Mouse (Mus musculus) spleen, adult 2 months (tissue): ENCODE measurements around the gene Racgap1. TPM values are rescaled to one million over a fixed set of nuclear protein-coding genes. Genes with fewer than 3 reads are reported as not detected.

Source experiments
- DNase-seq, 2 experiments: peaks; one replicate each; pipeline versions ENCODE4 v3.0.0 to v3.0.0-alpha.2; 2012 to 2021; ENCODE audit warnings: low spot score in 2 of 2, low read depth in 1 of 2
- H3K27ac ChIP-seq: fragments of 200-500 bp; 2 replicates; pipeline ENCODE4 v1.5.1; 2012; ENCODE audit warnings: low read length, inconsistent platforms; ENCODE audit not compliant: insufficient read depth
- H3K27me3 ChIP-seq: fragments of 200-500 bp; 2 replicates; pipeline ENCODE4 v1.6.1; 2012; ENCODE audit warnings: mild to moderate bottlenecking, moderate library complexity, low read length, inconsistent platforms; ENCODE audit not compliant: control insufficient read depth, insufficient read depth
- H3K36me3 ChIP-seq: fragments of 200-500 bp; 2 replicates; pipeline ENCODE4 v1.6.1; 2012; ENCODE audit warnings: mild to moderate bottlenecking, low read length, inconsistent platforms; ENCODE audit not compliant: control insufficient read depth, insufficient read depth
- H3K4me1 ChIP-seq: fragments of 200-500 bp; 2 replicates; pipeline ENCODE4 v1.6.1; 2011; ENCODE audit warnings: inconsistent platforms; ENCODE audit not compliant: control insufficient read depth, insufficient read depth, insufficient read length
- H3K4me3 ChIP-seq: fragments of 200-500 bp; 2 replicates; pipeline ENCODE4 v1.5.1; 2011; ENCODE audit warnings: mild to moderate bottlenecking, inconsistent platforms; ENCODE audit not compliant: insufficient read depth, insufficient read length; ENCODE audit errors: extremely low read depth
- CTCF ChIP-seq: fragments of 200-500 bp; IDR thresholded peaks from 2 replicates; pipeline ENCODE4 v1.5.1; 2011; ENCODE audit warnings: mild to moderate bottlenecking, inconsistent platforms; ENCODE audit not compliant: insufficient read depth, insufficient read length, insufficient replicate concordance; ENCODE audit errors: extremely low read depth
- POLR2A ChIP-seq: fragments of 200-500 bp; IDR thresholded peaks from 2 replicates; pipeline ENCODE4 v1.6.1; 2011; ENCODE audit warnings: low read depth, low read length, inconsistent platforms
- WGBS: fragments of 180-500 bp; shearing (Covaris S2); methylation state at CpG from one replicate; pipeline ENCODE4 v1.1.7; 2018; 5-methylcytosine and 5-hydroxymethylcytosine counted together
- polyA plus RNA-seq: library from polyadenylated mRNA; depleted of rRNA; stranded (reverse); fragments of >200 nt; gene quantifications from 2 replicates; pipeline ENCODE4 v1.2.3, GENCODE M21; 2012

Racgap1 gene
- polyA plus RNA-seq, 1 experiment = 12.7 TPM

GRCm38 (mm10) chr15:99674866-99675265 is 23.4 kb upstream of the Racgap1 start:
- 82% methylated on average over 3 of the region's 3 CpGs for WGBS
- Histone ChIP-seq H3K36me3 (no peaks in the 10 kb centered on the region), H3K4me1 (0 out of 2 replicates have a peak, but pooled peaks cover 7% of the 10 kb centered on the region), H3K4me3 (no peak overlapping the region), H3K27ac (no peak overlapping the region), H3K27me3 (peaks cover 11% of the 10 kb centered on the region)
- no peak for TF ChIP-seq CTCF
- no peak for TF ChIP-seq POLR2A
- no peak for DNase-seq

DNA sequence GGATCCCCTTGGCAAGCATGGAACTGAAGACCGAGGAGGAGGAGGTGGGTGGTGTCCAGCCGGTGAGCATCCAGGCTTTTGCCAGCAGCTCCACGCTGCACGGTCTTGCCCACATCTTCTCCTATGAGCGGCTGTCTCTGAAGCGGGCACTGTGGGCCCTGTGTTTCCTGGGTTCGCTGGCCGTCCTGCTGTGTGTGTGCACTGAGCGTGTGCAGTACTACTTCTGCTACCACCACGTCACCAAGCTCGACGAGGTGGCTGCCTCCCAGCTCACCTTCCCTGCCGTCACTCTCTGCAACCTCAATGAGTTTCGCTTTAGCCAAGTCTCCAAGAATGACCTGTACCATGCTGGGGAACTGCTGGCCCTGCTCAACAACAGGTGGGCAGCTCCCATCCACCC is 20.3 kb upstream of the Racgap1 start:
- TF ChIP-seq CTCF (no peak), POLR2A (no peak)
- DNase-seq = no peak
- no peaks in the 10 kb centered on the region for H3K36me3 ChIP-seq
- 48% methylated on average over 14 of the region's 14 CpGs for WGBS
- H3K4me1 ChIP-seq = 0 out of 2 replicates have a peak, but pooled peaks cover 7% of the 10 kb centered on the region
- H3K27me3 ChIP-seq = peaks cover 11% of the 10 kb centered on the region
- no peak overlapping the region for H3K27ac ChIP-seq
- no peak overlapping the region for H3K4me3 ChIP-seq

GRCm38 (mm10) chr15:99670964-99671670 is 19.7 kb upstream of the Racgap1 start:
- Histone ChIP-seq H3K4me3 (no peak overlapping the region), H3K27ac (no peak overlapping the region), H3K27me3 (peaks cover 11% of the 10 kb centered on the region), H3K4me1 (0 out of 2 replicates have a peak, but pooled peaks cover 7% of the 10 kb centered on the region), H3K36me3 (no peaks in the 10 kb centered on the region)
- 13% methylated on average over 14 of the region's 17 CpGs for WGBS
- TF ChIP-seq CTCF (no peak), POLR2A (no peak)
- no peak for DNase-seq

DNA sequence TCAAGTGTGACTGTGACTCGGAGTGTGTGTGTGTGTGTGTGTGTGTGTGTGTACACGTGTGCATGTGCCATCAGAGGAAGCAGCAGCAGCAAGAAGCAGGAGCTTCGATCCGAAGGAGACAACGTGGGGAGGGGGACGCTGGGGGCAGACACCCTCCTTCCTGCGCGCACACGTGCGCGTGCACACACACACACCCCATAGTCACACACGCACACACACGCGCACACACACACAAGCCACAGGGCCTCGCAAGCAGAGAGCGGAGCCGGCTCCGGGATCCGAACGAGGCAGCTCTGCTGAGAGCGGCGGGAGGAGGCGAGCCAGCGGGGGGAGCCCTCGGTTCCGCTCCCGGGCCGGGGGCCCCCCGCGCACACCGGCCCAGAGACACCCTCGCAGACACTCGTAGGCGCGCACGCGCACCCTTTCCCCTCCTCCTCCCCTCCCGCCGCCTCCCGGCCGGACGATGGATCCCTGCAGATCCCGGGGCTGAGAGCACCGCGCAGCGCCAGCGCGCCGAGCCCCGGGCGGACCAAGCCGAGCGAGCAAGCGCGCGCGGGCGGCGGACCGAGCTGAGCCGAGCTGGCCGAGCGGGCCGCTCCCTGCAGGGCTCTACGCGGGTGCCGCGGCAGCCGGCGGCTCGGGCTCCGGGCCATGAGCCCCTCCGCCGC is 18.8 kb upstream of the Racgap1 start, which contains the start of gene Asic1:
Gene Asic1 (plus strand): TSS at position 215 of the 668 bp plus-strand sequence.
- Histone ChIP-seq H3K4me3 (peak within 1 kb of the TSS; percentile 33; the same call in 1 of the 2 replicates), H3K27me3 (peaks cover 12% of the 10 kb centered on the region), H3K27ac (no peak within 1 kb of the TSS), H3K36me3 (no peaks in the 10 kb centered on the region), H3K4me1 (0 out of 2 replicates have a peak, but pooled peaks cover 7% of the 10 kb centered on the region)
- TF ChIP-seq POLR2A = no peak
- no peak for TF ChIP-seq CTCF
- DNase-seq = no peak
- WGBS = 2% methylated on average over 62 of the region's 74 CpGs

DNA sequence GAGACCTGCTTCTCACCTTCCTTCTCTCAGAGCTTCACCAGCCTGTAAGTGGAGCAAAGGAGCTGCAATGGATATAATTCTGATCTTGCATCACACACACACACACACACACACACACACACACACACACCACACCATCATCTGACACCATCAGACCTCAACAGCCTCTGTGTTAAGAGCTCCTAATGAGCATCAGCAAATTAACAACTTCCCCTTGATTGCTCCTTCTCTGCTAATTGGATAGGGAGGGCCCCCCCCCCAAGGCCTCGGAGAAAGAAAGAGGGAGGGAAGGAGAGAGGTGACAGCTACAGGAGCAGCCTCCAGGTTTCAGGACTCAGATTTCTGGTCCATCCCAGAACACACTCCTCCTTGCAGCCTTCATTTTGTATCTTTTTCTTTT is 17.9 kb upstream of the Racgap1 start:
- Histone ChIP-seq H3K4me1 (peaks cover 7% of the 10 kb centered on the region; the same call in 1 of the 2 replicates), H3K27ac (no peak overlapping the region), H3K36me3 (no peaks in the 10 kb centered on the region), H3K4me3 (no peak overlapping the region), H3K27me3 (peaks cover 19% of the 10 kb centered on the region)
- no peak for TF ChIP-seq POLR2A
- TF ChIP-seq CTCF = no peak
- WGBS = 0% methylated on average over 1 of the region's 1 CpGs
- no peak for DNase-seq

GRCm38 (mm10) chr15:99668881-99669280 is 17.4 kb upstream of the Racgap1 start:
- H3K4me3 ChIP-seq = no peak overlapping the region
- H3K27ac ChIP-seq = no peak overlapping the region
- H3K27me3 ChIP-seq = peaks cover 21% of the 10 kb centered on the region
- DNase-seq = peak; percentile 17 to 63
- WGBS = 8% methylated on average over 12 of the region's 12 CpGs
- H3K4me1 ChIP-seq = peaks cover 7% of the 10 kb centered on the region; the same call in 1 of the 2 replicates
- H3K36me3 ChIP-seq = no peaks in the 10 kb centered on the region
- TF ChIP-seq POLR2A (no peak), CTCF (peak; percentile 98)
